22 mouse cellular contexts compared by ENCODE assay signal in genomic region chr9:20636790-20637189, GRCm38 (mm10). TPM values are rescaled to one million over a fixed set of nuclear protein-coding genes. Genes with fewer than 3 reads are reported as not detected.
DNase-seq lines count a peak whose midpoint lies in the region; ATAC-seq and TF ChIP-seq lines count a peak whose summit lies in the region.
"Had no signal": no experiment of that assay in that cellular context is flagged by ENCODE, and none has a peak within 500 bp of the region (broad histone marks: within the 10 kb centered on the region; RNA-seq: fewer than 3 reads in every experiment).

No protein-coding gene starts in this region.

- no peak for TF ChIP-seq CTCF in midbrain, postnatal 0 days (IDR thresholded peaks at IDR 0.05)

- no peak overlapping the region for H3K9ac ChIP-seq in heart, embryonic 15.5 days
- no peak overlapping the region for H3K9ac ChIP-seq in midbrain, embryonic 11.5 days (ENCODE audit: low read length)
- no peak overlapping the region for H3K9ac ChIP-seq in midbrain, postnatal 0 days (replicated peaks; ENCODE audit: low read length, poor library complexity, severe bottlenecking)
- H3K9ac ChIP-seq: heart, embryonic 13.5 days; hindbrain, embryonic 15.5 days had no signal

- no peaks in the 10 kb centered on the region for H3K9me3 ChIP-seq in heart, embryonic 15.5 days (replicated peaks)
- no peaks in the 10 kb centered on the region for H3K9me3 ChIP-seq in midbrain, embryonic 11.5 days (ENCODE audit: control insufficient read depth, low read length)
- H3K9me3 ChIP-seq in midbrain, postnatal 0 days (ENCODE audit: low read length) = no peaks in the 10 kb centered on the region
- H3K9me3 ChIP-seq: embryonic facial prominence, embryonic 10.5 days; G1E; heart, embryonic 13.5 days; hindbrain, embryonic 15.5 days had no signal

- DNase-seq in heart, adult 18-20 months = no peak
- DNase-seq in midbrain, embryonic 11.5 days (ENCODE audit: low spot score, missing footprints) = peak; percentile 83
- DNase-seq in midbrain, postnatal 0 days (ENCODE audit: low spot score) = no peak
- peak; percentile 10 for DNase-seq in urinary bladder, adult 2 months (ENCODE audit: low spot score)
- no peak for DNase-seq in urinary bladder, postnatal 4 days (ENCODE audit: low spot score in 2 of 2)
- DNase-seq in naive thymus-derived CD4-positive, alpha-beta T cell, adult 2 months (ENCODE audit: low read depth) = peak; percentile 16
- DNase-seq in cerebellum, adult 11 months = no peak
- DNase-seq: adrenal gland, postnatal 14 days; cerebellum, adult 2 months; cerebellum, postnatal 10 days; gastrocnemius, postnatal 36 days; heart, postnatal 36 days had no signal

- ATAC-seq in heart, embryonic 15.5 days (replicated peaks; ENCODE audit: insufficient number of reproducible peaks, insufficient read depth, low FRiP score, low read depth) = no peak
- no peak for ATAC-seq in midbrain, embryonic 11.5 days (ENCODE audit: low FRiP score)
- no peak for ATAC-seq in midbrain, postnatal 0 days (ENCODE audit: low FRiP score)
- ATAC-seq: activated CD4-positive, CD25-positive, alpha-beta regulatory T cell, adult 4 months; forebrain, embryonic 14.5 days; intestine, embryonic 16.5 days; Patski had no signal

- peaks cover 14% of the 10 kb centered on the region for H3K4me1 ChIP-seq in heart, embryonic 15.5 days (replicated peaks)
- peaks cover 9% of the 10 kb centered on the region for H3K4me1 ChIP-seq in midbrain, embryonic 11.5 days (ENCODE audit: control insufficient read depth, insufficient read depth, low read length)
- H3K4me1 ChIP-seq in midbrain, postnatal 0 days (ENCODE audit: insufficient read depth, low read length) = peaks cover 9% of the 10 kb centered on the region; the same call in 1 of the 2 replicates

- no peaks in the 10 kb centered on the region for H3K27me3 ChIP-seq in heart, embryonic 15.5 days
- H3K27me3 ChIP-seq in midbrain, embryonic 11.5 days (ENCODE audit: control insufficient read depth, insufficient read depth, low read length) = no peaks in the 10 kb centered on the region
- no peaks in the 10 kb centered on the region for H3K27me3 ChIP-seq in midbrain, postnatal 0 days (ENCODE audit: insufficient read depth, low read length)
- H3K27me3 ChIP-seq: heart, embryonic 13.5 days; hindbrain, embryonic 15.5 days; Patski had no signal

- no peak overlapping the region for H3K4me3 ChIP-seq in heart, embryonic 15.5 days
- no peak overlapping the region for H3K4me3 ChIP-seq in midbrain, embryonic 11.5 days (ENCODE audit: low read depth, low read length)
- no peak overlapping the region for H3K4me3 ChIP-seq in midbrain, postnatal 0 days (ENCODE audit: low read depth, low read length)
- H3K4me3 ChIP-seq: embryonic facial prominence, embryonic 10.5 days; heart, adult 2 months; heart, embryonic 13.5 days; hindbrain, embryonic 15.5 days had no signal

- H3K36me3 ChIP-seq in heart, embryonic 15.5 days = peaks cover 23% of the 10 kb centered on the region; the same call in 1 of the 2 replicates
- H3K36me3 ChIP-seq in midbrain, embryonic 11.5 days (ENCODE audit: control insufficient read depth, insufficient read depth, low read length) = peaks cover 8% of the 10 kb centered on the region; the same call in 1 of the 2 replicates
- peaks cover 18% of the 10 kb centered on the region for H3K36me3 ChIP-seq in midbrain, postnatal 0 days (ENCODE audit: insufficient read depth, low read length)

- 71% methylated on average over 2 of the region's 2 CpGs for WGBS in heart, embryonic 15.5 days
- WGBS in midbrain, embryonic 11.5 days = 88% methylated on average over 2 of the region's 2 CpGs
- WGBS in midbrain, postnatal 0 days = 86% methylated on average over 2 of the region's 2 CpGs

- no peak overlapping the region for H3K4me2 ChIP-seq in heart, embryonic 15.5 days
- H3K4me2 ChIP-seq in midbrain, embryonic 11.5 days = no peak overlapping the region
- H3K4me2 ChIP-seq in midbrain, postnatal 0 days (ENCODE audit: low read depth, low read length, poor library complexity, severe bottlenecking) = no peak overlapping the region
- H3K4me2 ChIP-seq: heart, embryonic 13.5 days; hindbrain, embryonic 15.5 days had no signal

- H3K27ac ChIP-seq in heart, embryonic 15.5 days = 0 out of 2 replicates have a peak overlapping the region, but pooled peaks have one; percentile 21
- no peak overlapping the region for H3K27ac ChIP-seq in midbrain, embryonic 11.5 days (ENCODE audit: low read depth, low read length)
- H3K27ac ChIP-seq in midbrain, postnatal 0 days (ENCODE audit: low read depth, low read length) = no peak overlapping the region
- H3K27ac ChIP-seq: embryonic facial prominence, embryonic 10.5 days; heart, adult 2 months; heart, embryonic 13.5 days; hindbrain, embryonic 15.5 days had no signal

RNA-seq across cellular contexts. Expression of gene Ubl5, which starts 5.9 kb away (rescaled TPM):
- 295 and 378 TPM in 2 replicates for polyA plus RNA-seq in heart, embryonic 15.5 days (2015; fragmentation: Nextera tagmentation; extraction: Ambion mirVana)
- 100 to 1,000 TPM; 236 to 246 TPM for total RNA-seq in heart, adult 18-20 months (2021)
- polyA plus RNA-seq in midbrain, embryonic 11.5 days (2014; fragmentation: Nextera tagmentation; extraction: Ambion mirVana) = 459 TPM in 2 replicates
- 213 and 253 TPM in 2 replicates for total RNA-seq in midbrain, postnatal 0 days (2014; rRNA removed)
- polyA plus RNA-seq in midbrain, postnatal 0 days (2015; fragmentation: Nextera tagmentation; extraction: Ambion mirVana) = 498 and 531 TPM in 2 replicates
- 477 and 551 TPM in 2 replicates for polyA plus RNA-seq in urinary bladder, adult 2 months (2012; rRNA removed)

RNA-seq across cellular contexts. Expression of gene Fbxl12, which starts 7.8 kb away (rescaled TPM):
- polyA plus RNA-seq in heart, embryonic 15.5 days (2015; fragmentation: Nextera tagmentation; extraction: Ambion mirVana) = 13.4 and 17.8 TPM in 2 replicates
- 10 to 100 TPM in 1 of 2 experiments, 1 to 10 TPM in 1; 7.6 to 11.3 TPM for total RNA-seq in heart, adult 18-20 months (2021)
- polyA plus RNA-seq in midbrain, embryonic 11.5 days (2014; fragmentation: Nextera tagmentation; extraction: Ambion mirVana) = 10.5 and 12.0 TPM in 2 replicates
- total RNA-seq in midbrain, postnatal 0 days (2014; rRNA removed) = 17.6 and 25.3 TPM in 2 replicates
- 12.9 and 13.6 TPM in 2 replicates for polyA plus RNA-seq in midbrain, postnatal 0 days (2015; fragmentation: Nextera tagmentation; extraction: Ambion mirVana)
- polyA plus RNA-seq in urinary bladder, adult 2 months (2012; rRNA removed) = 35.2 and 38.0 TPM in 2 replicates

RNA-seq across cellular contexts. Expression of gene Pin1, which starts 15.1 kb away (rescaled TPM):
- 40.2 and 43.1 TPM in 2 replicates for polyA plus RNA-seq in heart, embryonic 15.5 days (2015; fragmentation: Nextera tagmentation; extraction: Ambion mirVana)
- total RNA-seq in heart, adult 18-20 months (2021) = 10 to 100 TPM; 18.5 to 18.9 TPM
- polyA plus RNA-seq in midbrain, embryonic 11.5 days (2014; fragmentation: Nextera tagmentation; extraction: Ambion mirVana) = 60.8 and 64.6 TPM in 2 replicates
- total RNA-seq in midbrain, postnatal 0 days (2014; rRNA removed) = 31.9 and 32.0 TPM in 2 replicates
- 60.3 and 67.1 TPM in 2 replicates for polyA plus RNA-seq in midbrain, postnatal 0 days (2015; fragmentation: Nextera tagmentation; extraction: Ambion mirVana)
- 16.3 and 18.9 TPM in 2 replicates for polyA plus RNA-seq in urinary bladder, adult 2 months (2012; rRNA removed)

RNA-seq across cellular contexts. Expression of gene Zfp846, which starts 55.7 kb away (rescaled TPM):
- 9.4 and 10.9 TPM in 2 replicates for polyA plus RNA-seq in heart, embryonic 15.5 days (2015; fragmentation: Nextera tagmentation; extraction: Ambion mirVana)
- total RNA-seq in heart, adult 18-20 months (2021) = 1 to 10 TPM; 5.3 to 5.8 TPM
- polyA plus RNA-seq in midbrain, embryonic 11.5 days (2014; fragmentation: Nextera tagmentation; extraction: Ambion mirVana) = 23.8 and 24.8 TPM in 2 replicates
- total RNA-seq in midbrain, postnatal 0 days (2014; rRNA removed) = 21.3 and 27.1 TPM in 2 replicates
- polyA plus RNA-seq in midbrain, postnatal 0 days (2015; fragmentation: Nextera tagmentation; extraction: Ambion mirVana) = 44.2 and 47.5 TPM in 2 replicates
- 6.9 TPM in 2 replicates for polyA plus RNA-seq in urinary bladder, adult 2 months (2012; rRNA removed)

Comparison
In these comparisons a context has a peak if more than half of its experiments do, and no peak if none do; other contexts are left out.
1. DNase-seq: peak in midbrain, embryonic 11.5 days (single experiment), urinary bladder, adult 2 months (single experiment) and naive thymus-derived CD4-positive, alpha-beta T cell, adult 2 months (single experiment); none in heart, adult 18-20 months (0 of 2), midbrain, postnatal 0 days (single experiment), urinary bladder, postnatal 4 days (0 of 2) and cerebellum, adult 11 months (single experiment).